Mouse (Mus musculus) E14TG2a.4 (cell line): ENCODE results near the gene Sv2b.

ENCODE experiments used
- CTCF ChIP-seq: conservative IDR thresholded peaks from 2 replicates; pipeline ENCODE4 v1.5.1; 2014; ENCODE audit warnings: low read length
- NANOG ChIP-seq: IDR thresholded peaks from 2 replicates; pipeline ENCODE4 v1.6.1; 2014; ENCODE audit warnings: borderline replicate concordance, low read length, mixed read lengths

- TF ChIP-seq CTCF (no peak), NANOG (no peak)
These were observed 228.9 kb downstream of the Sv2b start for GRCm38 (mm10) chr7:75080163-75080562.
